Mouse (Mus musculus) G1E (cell line): ENCODE measurements around the gene Dnajc3.

Source experiments
- CTCF ChIP-seq: IDR thresholded peaks from 2 replicates; pipeline ENCODE4 v1.5.1; 2012; ENCODE audit warnings: low read depth, low read length, inconsistent platforms, mixed read lengths
- GATA1 ChIP-seq: IDR thresholded peaks from 2 replicates; pipeline ENCODE4 v1.6.1; 2012; ENCODE audit warnings: borderline replicate concordance, low read length, inconsistent platforms, mixed read lengths

DNA sequence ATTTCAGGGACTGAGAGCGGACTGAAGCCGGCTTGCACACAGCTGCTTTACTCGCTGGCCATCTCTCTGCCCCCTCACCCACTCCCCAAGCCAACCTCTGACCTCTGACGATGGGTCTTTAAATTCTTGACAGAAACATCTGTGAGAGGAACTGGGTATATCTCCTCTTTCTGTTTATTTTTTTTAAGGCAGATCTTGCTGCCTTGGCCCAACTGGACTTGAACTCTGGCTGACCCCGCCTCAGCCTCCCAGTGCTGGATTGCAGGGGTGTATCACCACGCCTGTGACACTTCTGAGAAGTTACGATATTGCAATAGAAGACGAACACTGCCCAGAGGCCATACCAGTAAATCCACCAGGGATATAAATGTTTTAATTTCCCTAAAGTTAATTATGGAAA lies 27.9 kb upstream of the Dnajc3 start:
- no peak for TF ChIP-seq CTCF
- TF ChIP-seq GATA1, result no peak
